Mouse (Mus musculus) lung, postnatal 0 days (tissue): ENCODE data around the gene Lyg2.

ENCODE experiments used
- CTCF ChIP-seq: IDR thresholded peaks from 2 replicates; pipeline ENCODE4 v1.5.1; 2016; ENCODE audit warnings: antibody characterized with exemption, mild to moderate bottlenecking
- EP300 ChIP-seq: IDR thresholded peaks from 2 replicates; pipeline ENCODE4 v1.6.1; 2016; ENCODE audit warnings: antibody characterized with exemption, mild to moderate bottlenecking, control low read depth

DNA sequence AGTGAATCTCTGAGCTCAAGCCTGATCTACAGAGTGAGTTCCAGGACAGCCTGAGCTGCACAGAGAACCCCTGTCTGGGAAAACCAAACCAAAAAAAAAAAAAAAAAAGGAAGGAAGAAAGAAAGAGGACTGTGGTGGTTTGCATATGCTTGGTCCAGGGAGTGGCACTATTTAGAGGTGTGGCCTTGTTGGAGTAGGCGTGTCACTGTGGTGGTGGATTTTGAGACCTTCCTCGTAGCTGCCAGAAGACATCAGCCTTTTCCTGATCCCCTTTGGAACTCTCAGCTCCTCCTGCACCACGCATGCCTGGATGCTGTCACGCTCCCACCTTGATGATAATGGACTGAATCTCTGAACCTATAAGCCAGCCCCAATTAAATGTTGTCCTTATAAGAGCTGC lies 32.9 kb downstream of the Lyg2 start:
- no peak for TF ChIP-seq CTCF
- no peak for TF ChIP-seq EP300
